Mouse (Mus musculus) thymus, postnatal 25 days (tissue): ENCODE data around the gene Gdf9.

Source experiments
- DNase-seq: peaks from one replicate; pipeline ENCODE4 v3.0.0; 2022

The Gdf9 gene

DNA sequence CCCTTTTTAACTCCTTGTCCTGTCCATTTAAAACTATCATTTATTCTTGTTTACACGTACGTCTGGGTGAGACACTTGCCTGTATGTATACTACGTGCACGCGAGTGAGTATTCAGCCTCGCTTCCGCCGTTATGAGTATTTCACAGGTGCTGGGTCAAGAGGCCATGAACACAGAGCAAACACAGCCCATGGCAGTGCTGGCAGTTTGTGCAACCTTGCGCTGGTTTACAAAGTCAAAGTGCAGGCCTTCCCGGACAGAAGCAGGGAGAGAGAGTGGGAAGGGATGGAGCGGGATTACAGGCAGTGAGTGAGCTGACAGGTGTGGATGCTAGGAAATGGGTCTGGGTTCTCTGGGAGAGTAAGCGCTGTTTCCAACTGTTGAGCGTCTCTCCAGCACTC, 15.4 kb downstream of the Gdf9 start:
- no peak for DNase-seq

DNA sequence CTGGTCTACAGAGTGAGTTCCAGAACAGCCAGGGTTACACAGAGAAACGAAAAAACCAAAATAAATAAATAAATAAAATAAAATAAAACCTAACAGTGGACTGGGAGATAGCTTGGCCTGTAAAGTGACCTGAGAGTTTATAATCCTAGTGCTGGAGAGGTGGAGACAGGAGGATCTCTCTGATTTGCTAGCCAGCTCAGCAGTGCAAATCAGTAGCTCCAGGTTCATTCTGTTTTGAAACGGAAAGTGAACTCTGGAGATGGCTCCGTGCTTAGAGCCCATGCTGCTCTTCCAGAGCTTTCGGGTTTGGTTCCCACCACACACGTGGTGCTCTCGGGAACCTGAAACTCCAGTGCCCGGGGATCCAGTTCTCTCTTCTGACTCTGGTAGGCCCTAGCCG, 17.2 kb downstream of the Gdf9 start:
- DNase-seq: no peak

DNA sequence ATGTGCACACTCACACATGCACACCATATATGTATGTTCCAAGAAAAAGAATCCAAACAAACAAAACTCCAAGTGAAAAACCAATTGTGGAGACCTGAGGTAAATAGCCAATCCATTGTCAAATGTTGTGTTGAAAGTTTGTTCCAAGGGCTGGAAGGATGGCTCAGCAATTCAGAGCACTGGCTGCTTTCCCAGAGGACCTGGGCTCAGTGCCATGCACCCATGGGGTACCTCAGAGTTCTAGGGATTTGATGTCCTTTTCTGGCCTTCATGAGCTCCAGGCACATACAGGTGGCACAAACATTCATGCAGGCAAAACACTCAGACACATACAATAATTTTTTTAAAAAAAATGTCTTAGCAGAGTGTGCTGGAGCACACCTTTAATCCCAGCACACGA, 17.7 kb downstream of the Gdf9 start:
- DNase-seq: no peak

DNA sequence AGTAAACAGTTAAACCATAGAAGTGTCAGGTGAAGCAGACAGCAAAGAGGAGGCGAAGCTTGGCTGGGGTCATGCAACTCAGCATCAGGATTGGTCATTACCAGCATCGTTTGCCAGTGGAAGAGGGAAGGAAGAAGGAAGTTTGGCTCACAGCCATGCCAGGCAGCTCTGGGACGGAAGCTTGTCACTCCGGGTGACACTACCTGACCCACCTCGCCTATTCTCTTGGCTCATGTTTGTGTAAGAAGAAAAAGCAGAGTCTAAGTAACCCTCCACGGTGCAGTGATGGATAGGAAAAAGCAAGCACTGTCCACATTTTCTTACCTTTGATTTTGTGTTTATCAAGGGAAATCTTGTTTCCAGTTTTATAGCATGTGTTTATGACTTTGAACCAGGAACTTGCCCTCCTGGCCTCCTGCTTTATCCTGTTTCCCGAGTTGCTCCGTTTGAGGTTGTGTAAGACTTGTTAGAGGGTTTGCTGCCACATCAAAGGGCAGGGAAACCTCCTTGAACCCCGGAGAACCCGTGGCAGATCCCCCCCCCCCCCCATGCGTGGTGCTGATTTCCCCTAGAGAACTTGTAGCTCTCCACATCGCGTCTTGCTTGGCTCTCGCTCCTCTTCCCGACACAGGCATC, 19.4 kb downstream of the Gdf9 start:
- DNase-seq: peak; percentile 40

DNA sequence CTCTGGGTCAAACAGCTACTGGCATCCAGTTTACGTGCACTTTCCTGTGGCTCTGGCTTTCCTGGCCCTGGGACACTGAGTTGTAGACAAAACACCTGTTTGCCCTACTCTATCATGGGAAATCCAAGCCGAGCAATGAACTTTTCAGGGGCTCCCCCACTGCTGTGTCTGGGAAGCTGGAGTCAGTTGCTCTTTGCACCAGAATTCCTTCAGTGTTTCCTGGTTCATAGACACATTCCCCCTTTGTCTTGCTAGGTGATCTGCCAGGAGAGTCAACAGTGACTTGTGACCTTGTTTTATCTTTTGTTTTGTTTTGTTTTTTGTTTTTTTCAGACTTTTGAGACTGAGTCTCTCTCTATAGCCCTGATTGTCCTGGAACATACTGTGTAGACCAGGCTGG, 20.5 kb downstream of the Gdf9 start:
- DNase-seq: no peak

DNA sequence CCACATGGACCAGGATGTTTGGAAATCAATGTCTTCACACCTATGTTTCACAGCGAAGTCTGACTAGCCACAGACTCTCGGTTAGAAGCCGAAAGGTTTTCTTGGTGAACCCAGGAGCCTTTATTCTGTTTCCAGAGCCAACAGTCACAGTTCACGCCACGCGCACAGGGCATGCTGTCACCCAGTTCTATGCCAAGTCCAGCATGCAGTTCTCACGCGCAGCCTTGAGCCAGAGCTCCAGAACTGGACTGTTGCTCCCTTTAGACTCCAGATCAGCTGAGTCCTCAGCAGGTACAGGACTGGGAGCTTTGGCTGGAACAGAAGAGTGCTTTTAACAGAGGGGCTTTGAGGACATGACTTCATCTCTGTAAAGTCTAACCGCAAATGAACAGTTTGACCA, 21.6 kb downstream of the Gdf9 start:
- no peak for DNase-seq

DNA sequence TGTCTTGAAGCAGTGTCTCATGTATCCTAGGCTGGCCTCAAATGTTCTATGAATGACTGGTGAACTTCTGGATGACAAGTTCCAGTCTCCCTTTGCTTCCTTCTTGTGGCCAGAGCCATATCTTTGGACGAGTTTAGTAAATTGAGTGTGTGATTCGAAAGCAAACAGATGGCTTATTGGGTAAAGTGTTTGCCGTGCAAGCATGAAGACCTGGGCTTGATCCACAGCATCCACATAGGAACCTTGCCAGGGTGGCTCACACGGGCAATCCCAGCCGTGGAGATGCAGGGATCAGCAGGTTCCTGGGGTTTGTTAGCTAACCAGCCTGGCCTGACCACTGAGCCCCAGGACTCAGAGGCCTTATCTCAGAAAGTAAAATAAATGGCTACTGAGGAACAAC, 22.2 kb downstream of the Gdf9 start:
- DNase-seq: no peak

DNA sequence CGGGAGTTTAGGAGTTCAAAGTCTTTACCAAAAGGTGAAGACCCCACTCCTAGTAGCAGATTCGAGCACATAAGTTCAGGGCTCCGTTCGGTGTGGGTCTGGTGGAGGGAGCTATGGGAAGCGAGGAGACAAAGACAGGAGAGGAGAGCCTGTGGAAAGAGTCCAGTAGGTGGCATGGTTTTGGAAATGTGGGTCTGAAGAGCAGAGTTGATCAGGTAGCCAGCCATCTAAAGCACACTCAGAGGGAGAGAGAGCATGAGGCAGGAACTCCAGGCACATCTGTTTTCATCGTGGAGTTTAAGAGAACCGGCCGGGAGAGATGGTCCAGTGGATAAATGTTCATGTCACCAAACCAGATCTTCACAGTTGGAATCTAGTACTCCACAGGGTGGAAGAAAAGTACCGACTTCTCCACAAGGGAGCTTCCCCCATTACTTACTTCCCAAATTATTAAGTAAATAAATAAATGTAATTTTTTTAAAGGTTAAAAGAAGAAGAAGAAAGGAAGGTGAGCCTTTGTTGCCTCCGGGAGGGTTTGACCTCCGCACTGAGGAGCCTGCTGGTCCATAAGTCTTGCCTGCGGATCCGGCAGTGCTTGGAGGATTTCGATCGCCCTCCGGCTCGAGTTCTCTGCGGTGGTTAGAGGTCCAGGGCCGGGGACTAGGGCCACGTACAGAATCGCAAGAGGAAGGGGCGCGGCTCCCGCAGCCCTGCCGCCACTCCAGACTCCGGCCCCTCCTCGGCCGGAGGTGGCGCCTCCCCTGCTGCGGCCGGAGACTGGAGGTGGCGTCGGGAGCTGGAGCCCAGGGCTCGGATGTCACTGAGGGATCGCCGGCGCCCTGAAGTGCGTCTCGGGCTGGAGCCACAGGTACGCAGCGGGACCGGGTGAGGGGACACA, 25.9 kb downstream of the Gdf9 start, which contains the start of the genes Gm10447 and Shroom1:
Gm10447 (minus strand) TSS at position 637 of the 898 bp plus-strand sequence.
Shroom1 (plus strand) TSS at position 732 of the 898 bp plus-strand sequence.
- DNase-seq: no peak

DNA sequence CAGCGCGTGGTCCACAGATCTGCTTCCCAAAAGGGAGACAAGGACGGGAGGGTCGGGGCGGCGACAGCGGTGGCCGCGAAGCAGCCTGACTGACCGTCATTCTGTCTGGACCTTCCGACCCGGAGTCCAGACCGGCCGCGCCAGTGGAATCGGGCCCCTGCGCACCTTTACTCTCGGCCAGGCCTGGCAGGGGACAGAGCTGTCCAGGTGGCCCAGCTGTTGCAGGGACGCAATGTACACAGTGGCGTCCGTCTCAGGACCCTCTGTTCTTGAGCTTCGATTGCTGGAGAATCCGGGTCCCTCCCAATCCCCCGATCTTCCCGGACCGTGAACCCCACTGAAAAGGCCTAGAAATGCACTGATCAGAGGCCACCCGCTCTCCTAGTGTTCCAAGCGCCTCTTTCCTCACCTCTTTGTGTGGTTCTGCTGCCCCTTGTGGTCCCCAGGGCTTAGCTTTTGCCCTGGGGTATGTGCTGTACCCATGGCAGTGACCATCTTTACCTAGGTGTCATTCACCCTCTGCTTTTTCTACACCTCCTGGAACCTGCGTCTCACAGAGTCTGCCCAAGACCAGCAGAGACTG, 26.6 kb downstream of the Gdf9 start:
- DNase-seq: no peak

DNA sequence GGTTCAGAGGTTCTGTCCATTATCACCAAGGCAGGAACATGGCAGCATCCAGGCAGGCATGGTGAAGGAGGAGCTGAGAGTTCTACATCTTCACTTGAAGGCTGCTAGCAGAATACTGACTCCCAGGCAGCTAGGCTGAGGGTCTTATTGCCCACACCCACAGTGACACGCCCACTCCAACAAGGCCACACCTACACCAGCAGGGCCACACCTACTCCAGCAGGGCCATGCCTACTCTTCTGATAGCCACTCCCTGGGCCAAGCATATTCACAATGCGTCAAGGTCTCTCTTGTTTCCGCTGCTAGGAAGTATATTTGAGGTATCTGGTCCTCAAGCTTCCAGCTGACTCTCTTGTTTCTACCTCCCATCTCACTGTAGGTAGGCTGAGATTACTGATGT, 28.2 kb downstream of the Gdf9 start:
- DNase-seq: no peak

DNA sequence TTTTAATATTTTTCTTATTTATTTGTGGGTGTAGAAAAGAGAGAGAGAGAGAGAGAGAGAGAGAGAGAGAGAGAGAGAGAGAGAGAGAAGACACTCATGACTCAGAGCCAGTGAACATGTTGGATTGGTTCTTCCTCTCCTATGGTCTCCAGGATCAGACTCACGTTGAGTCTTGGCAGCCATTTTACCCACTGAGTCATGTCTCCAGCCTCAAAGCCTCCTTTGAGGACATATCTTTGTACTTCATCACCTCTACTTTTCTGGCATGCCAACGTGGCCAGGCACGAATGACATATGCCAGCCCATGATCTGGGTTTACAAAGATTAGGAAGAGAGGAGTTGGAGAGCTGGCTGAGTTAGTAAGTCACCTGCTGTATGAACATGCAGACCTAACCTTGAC, 29.4 kb downstream of the Gdf9 start:
- DNase-seq: no peak

DNA sequence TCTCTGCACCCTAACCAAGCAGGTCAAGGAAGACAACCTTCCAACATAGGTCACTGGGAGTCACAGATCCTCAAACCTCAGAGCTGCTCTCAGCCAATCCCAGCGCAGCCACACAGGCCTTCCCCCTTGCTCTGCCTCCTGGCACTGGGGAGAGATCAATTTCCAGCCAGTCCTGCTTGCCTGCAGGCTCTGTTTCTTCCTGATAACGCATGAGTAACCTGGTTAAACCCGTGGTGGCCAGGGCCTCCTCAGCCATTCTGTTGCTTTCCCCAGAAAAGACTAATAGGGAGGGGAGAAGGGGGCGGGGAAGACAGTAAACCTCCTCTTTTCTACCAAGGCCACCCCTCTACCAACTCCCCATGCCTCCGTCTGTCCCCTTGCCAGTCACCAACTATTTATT, 30.9 kb downstream of the Gdf9 start:
- DNase-seq: no peak

DNA sequence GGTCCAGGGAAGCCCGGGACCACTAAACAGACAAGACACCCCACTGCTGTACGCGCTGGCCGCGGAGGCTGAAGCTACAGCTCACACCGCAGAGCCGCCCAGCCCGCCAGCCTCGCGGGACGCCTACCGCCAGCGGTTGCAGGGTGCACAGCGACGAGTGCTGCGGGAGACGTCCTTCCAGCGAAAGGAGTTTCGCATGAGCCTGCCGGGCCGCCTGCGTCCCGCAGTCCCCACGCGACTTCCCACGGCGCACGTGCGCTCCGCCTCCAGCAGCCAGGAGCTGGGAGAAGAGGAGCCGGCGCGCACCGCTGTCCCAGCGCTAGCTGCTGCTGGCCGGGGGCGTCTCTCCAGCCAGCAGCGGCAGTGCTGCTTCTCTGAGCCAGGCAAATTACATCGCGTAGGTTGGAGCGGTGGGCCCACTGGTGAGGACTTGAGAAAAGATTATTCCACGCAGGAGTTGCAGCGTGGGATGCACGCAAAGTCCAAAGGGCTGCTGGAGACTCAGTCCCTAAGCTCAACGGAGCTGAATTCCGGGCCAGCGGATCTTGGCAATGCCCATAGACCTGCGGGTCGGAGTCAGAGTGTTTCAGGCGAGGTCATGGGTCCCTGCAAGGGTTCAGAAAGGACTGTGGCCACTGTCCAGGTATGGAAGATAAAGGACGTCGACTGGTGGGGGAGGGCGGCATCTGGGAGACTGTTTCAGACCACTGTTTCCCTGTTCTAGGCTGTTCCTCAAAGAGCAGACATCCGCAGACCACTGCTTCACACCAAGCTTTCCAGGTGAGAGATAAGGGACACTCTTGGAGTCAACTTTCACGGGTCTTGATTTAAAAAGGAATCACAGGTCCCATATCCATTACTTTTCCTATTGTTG, 33.0 kb downstream of the Gdf9 start:
- DNase-seq: no peak

DNA sequence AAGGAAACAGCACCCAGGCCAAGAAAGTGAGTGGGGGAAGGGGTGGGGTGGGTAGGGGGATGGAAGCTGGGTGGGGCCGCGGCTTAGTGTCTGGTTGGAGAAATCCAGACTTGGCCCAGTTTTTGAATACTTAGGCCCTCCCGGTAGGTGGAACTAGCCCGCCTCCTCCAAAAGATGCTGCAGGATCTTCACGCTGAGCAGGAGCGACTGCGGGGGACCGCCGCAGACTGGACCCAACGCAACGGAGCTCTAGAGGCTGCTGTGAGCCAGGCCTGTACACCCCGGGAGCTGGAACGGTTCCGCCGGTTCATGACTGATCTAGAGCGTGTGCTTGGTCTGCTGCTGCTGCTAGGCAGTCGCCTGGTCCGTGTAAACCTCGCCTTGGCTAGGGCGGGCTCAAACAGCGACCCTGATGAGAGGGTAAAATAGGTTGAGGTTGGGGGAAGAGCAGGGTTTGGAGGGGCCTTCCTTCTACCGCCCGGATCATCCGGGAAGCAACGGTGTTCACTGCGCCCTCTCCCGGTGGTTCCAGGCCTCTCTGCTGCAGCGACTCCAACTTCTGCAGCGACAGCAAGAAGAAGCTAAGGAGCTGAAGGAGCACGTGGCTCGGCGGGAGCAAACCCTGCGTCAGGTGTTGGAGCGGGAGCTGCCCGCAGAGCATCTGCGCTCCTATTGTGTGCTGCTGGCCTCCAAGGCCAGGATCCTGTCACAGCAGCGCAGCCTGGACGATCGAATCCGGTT, 35.6 kb downstream of the Gdf9 start:
- peak; percentile 49 for DNase-seq

DNA sequence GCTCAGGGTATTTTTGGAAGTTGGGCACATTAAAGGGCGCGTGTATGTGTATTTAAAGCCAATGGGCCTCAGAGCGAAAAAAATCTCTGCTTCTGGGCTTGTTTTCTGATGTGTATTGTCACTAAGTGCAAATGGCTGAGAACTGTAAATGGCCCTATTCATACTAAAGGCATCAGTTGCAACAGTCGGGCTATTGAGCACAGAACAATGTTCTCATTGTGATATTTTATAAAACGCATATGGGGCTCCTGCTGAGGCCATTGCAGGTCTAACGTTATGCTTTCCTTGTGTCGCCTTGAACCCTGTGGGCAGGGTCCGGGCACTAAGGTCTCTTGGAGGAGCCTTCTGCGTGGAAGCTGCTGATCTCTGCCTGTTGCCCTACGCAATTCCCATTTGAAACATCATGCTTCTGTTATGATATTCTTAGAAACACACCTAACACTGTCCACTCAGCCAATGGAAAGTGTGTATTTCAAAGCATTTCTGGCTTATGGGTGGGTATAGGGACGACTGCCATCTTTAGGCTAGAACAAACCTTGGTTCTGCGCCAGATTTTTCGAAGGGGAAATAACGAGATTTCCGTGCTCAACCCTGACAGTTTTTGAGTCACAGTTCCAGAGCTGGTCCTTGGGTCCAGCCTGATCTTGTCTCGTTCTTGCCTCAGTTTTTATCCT, 38.6 kb downstream of the Gdf9 start:
- DNase-seq: no peak

DNA sequence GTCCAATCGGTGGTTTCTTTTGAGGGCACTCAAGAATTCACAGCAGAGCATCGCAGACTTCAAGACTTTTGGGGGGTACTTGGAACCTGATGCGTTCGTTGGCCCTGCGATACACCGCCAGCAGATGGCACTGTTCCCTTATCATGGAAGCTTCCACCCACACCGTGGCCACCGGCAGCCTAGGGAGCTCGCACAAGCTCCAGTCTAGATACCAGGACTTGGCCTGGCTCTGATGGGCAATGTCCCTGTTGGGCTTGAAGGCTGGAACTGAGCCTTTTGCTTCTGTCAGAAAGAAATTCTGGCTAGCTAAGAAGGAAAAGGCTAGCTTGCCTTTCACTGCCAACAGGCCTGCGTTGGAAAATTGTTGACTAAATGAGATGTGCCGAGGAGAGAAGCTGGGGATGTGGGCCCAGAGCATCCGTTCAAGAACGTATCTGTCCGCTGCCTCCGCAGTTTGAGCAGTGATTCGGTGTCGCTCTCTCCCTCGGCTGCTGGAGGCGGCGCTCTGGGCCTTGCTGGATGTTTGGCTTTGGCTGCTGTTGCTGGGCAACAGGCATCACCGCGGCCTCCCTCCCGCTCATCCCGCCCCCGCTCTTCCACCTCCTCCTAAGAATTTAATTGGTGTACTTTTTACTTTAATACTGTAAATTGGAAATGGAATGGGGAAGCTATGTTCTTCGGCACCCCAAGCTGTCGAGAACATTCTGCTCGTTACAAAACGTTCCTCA, 39.3 kb downstream of the Gdf9 start, which contains the start of gene Gm9837:
Gm9837 (minus strand) TSS at position 512 of the 728 bp plus-strand sequence.
- DNase-seq: peak; percentile 83

DNA sequence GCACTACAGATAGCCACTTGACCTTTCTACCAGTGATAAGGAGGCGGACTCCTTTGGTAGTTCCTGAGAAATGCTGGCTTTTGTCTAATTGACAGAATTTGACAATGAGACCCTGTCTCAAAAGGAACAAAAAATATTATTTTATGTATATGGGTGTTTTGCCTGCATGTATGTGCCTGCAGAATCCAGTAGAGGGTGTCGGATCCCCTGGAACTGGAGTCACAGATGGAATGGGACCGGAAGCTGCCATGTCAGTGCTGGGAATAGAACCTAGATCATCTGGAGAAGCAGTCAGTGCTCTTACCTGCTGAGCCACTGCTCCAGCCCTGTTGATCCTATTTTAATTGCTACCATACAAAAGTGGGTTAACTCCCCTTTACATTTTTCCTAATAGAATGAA, 41.9 kb downstream of the Gdf9 start:
- no peak for DNase-seq

DNA sequence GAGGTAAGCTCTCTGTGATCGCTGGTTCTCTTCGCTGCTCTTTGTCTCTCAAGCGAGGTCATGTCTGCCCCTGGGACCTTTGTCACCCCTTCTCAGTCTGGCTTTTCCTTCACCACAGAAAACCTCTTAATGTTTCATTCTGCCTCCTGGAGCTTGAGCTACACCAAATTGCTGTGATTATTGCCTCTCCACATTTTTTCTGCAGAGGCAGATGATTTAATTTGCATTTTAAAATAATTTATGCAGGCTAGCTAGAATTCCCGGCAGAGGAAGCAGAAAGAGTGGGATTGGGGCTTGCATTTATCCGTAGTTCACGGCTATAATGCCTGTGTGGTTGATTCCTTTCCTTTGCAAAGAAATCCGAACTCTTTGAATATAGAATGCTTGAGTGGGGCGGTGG, 44.8 kb downstream of the Gdf9 start:
- no peak for DNase-seq

DNA sequence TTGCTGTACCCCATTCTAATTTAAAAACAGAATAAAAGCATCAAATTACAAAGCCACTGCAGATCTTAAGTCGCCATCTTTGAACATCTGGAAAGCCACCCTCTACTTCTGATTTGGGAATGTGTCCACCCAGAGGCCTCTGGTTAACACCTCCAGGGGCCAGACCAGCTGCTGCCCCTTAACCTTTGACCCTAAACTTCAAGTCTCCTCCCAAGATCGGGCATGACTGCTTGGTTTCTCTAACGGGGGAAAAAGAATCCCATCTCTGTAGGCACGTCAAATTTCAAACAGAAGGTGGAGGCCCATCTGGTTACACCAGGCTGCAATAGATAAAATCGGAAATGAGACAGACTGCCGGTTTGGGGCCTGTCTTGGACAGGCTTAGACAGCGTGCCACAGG, 47.0 kb downstream of the Gdf9 start:
- no peak for DNase-seq

DNA sequence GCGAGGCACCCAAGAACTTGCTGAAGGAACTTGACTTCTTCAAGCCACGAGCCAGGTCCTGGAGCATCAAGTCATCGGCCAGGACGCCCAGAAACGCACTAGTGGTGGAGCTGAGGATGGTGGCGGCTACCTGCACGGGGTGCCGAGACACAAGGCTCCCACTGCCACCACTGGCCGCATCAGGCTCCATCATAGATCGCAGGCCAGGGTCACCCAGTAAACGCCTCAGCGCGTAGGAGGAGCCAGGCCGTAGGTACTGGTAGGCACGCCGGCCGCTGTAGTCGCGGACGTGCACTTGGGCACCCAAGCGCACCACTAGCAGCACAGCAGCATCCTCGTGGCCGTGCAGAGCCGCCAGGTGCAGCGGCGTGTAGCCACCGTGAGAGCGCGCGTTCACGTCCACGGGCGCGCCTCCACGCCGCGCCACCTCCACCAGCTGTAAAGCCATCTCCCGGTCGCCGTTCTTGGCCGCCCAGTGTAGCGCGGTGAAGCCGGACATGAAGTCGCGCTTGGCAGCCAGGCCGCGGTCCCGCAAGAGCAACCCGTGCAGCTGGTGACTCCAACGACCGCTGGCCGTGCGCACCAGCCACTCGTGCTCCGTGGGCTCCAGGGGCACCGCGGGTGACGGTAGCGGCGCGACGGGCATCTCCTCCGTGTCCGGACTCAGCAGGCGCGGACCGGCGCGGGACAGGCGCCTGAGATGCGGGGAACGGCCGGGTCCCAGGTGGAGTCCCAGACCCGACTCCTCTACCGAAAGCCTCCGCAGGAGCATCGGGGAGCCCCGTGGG, 47.8 kb downstream of the Gdf9 start:
- no peak for DNase-seq
